Mouse (Mus musculus) stomach, embryonic 16.5 days (tissue): ENCODE data around the gene Bicral. TPM values are rescaled to one million over a fixed set of nuclear protein-coding genes. Genes with fewer than 3 reads are reported as not detected.

Experiments
- ATAC-seq: fragments of 200-750 bp; cut with Nextera tagmentation; 2 replicates; pipeline ENCODE4 v1.8.0; 2017; ENCODE audit warnings: moderate number of reproducible peaks, moderate TSS enrichment; ENCODE audit not compliant: insufficient read depth, low FRiP score
- H3K27ac ChIP-seq: fragments of 300-500 bp; sonication (generic); 2 replicates; pipeline ENCODE4 v1.5.1; 2014; ENCODE audit warnings: low read length
- H3K27me3 ChIP-seq: fragments of 300-500 bp; sonication (generic); 2 replicates; pipeline ENCODE4 v1.6.1; 2014; ENCODE audit warnings: low read length, control low read depth, mixed read lengths; ENCODE audit not compliant: control insufficient read depth, insufficient read depth
- H3K36me3 ChIP-seq: fragments of 300-500 bp; sonication (generic); 2 replicates; pipeline ENCODE4 v1.6.1; 2014; ENCODE audit warnings: low read length; ENCODE audit not compliant: control insufficient read depth, insufficient read depth
- H3K4me1 ChIP-seq: fragments of 300-500 bp; sonication (generic); 2 replicates; pipeline ENCODE4 v1.6.1; 2014; ENCODE audit warnings: low read length, control low read depth, mixed read lengths; ENCODE audit not compliant: control insufficient read depth, insufficient read depth
- H3K4me2 ChIP-seq: fragments of 300-500 bp; sonication (generic); 2 replicates; pipeline ENCODE4 v1.6.1; 2014; ENCODE audit warnings: low read depth, low read length, mixed read lengths
- H3K4me3 ChIP-seq: fragments of 300-500 bp; sonication (generic); replicated peaks from 2 replicates; pipeline ENCODE4 v1.5.1; 2014; ENCODE audit warnings: mild to moderate bottlenecking, low read length
- H3K9ac ChIP-seq: fragments of 300-500 bp; sonication (generic); 2 replicates; pipeline ENCODE4 v1.6.1; 2014; ENCODE audit warnings: low read length
- H3K9me3 ChIP-seq: fragments of 300-500 bp; sonication (generic); replicated peaks from 2 replicates; pipeline ENCODE4 v1.6.1; 2016; ENCODE audit warnings: low read length, control low read depth; ENCODE audit not compliant: control insufficient read depth
- WGBS: fragments of 180-500 bp; shearing (Covaris S2); extraction: QIAGEN DNeasy Blood & Tissue Kit; methylation state at CpG from one replicate; pipeline ENCODE4 v1.1.7; 2014; 5-methylcytosine and 5-hydroxymethylcytosine counted together
- polyA plus RNA-seq: library from polyadenylated mRNA; unstranded; fragments of >200 nt; fragmentation: Nextera tagmentation; extraction: Ambion mirVana; gene quantifications from 2 replicates; pipeline ENCODE4 v1.2.1, GENCODE M21; 2015

The Bicral gene
- polyA plus RNA-seq, 1 experiment from 2014 or later, result 4.0 TPM

DNA sequence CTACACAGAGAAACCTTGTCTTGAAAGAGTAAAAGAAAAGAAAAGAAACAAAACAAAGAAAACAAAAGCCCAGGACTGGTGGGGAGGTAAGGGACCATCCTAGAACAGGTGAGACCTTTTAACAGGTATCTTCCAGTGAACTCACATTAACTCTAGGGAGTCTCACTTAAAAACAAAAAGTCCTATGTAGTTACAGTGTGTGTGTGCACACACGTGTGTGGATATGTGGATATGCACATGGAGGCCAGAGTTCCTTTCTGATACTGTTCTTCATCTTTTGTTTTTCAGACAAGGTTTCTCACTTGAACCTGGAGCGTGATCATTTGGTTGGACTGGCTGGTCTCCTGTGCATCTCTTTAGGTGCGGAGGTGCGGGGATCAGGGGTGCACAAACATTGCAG lies 107.7 kb downstream of the Bicral start:
- no peak for ATAC-seq
- WGBS, result 86% methylated on average over 4 of the region's 4 CpGs
- Histone ChIP-seq H3K4me1 (peaks cover 7% of the 10 kb centered on the region), H3K27me3 (no peaks in the 10 kb centered on the region), H3K27ac (peak overlapping the region; percentile 90; the same call in 1 of the 2 replicates), H3K4me2 (peak overlapping the region; percentile 83), H3K9ac (peak overlapping the region; percentile 86), H3K4me3 (peak overlapping the region; percentile 89), H3K9me3 (no peaks in the 10 kb centered on the region), H3K36me3 (0 out of 2 replicates have a peak, but pooled peaks cover 11% of the 10 kb centered on the region)

DNA sequence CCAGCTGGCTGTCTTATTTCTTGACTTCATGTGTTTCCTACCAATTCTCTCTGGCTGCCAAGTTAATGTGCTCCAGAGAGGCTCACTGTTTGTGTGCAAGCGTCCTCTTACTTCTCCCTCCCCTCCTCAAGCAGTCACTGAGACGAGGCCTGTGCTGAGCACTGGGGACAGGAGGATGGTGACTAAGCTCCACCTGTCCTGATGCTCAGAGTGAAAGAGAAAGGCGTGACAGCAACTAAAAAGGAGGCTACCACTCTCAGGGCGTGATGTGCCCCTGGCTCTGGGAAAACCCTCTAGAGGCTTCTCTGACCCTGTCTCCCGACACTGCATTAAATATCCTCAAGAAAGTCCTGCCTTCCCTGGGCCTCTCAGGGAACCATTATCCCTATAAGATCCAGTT lies 109.0 kb downstream of the Bicral start:
- Histone ChIP-seq H3K9me3 (no peaks in the 10 kb centered on the region), H3K9ac (no peak overlapping the region), H3K36me3 (0 out of 2 replicates have a peak, but pooled peaks cover 11% of the 10 kb centered on the region), H3K27ac (no peak overlapping the region), H3K4me3 (no peak overlapping the region), H3K27me3 (no peaks in the 10 kb centered on the region), H3K4me2 (no peak overlapping the region), H3K4me1 (peaks cover 7% of the 10 kb centered on the region)
- WGBS, result 89% methylated on average over 5 of the region's 5 CpGs
- ATAC-seq, result no peak

Other genes starting within 250 kb of the Bicral start
- 93.9 and 94.9 TPM in 2 replicates for gene Ptk7, start 229.0 kb downstream of the Bicral start, polyA plus RNA-seq
- gene Klc4, start 212.5 kb downstream of the Bicral start, polyA plus RNA-seq, result 41.4 and 46.7 TPM in 2 replicates
- 94.1 and 99.9 TPM in 2 replicates for gene Mrpl2, start 212.3 kb downstream of the Bicral start, polyA plus RNA-seq
- gene Cul7, start 208.1 kb downstream of the Bicral start, polyA plus RNA-seq, result 51.2 and 54.8 TPM in 2 replicates
- 49.7 and 52.4 TPM in 2 replicates for gene Rrp36, start 184.1 kb downstream of the Bicral start, polyA plus RNA-seq
- 148 and 160 TPM in 2 replicates for gene Mea1, start 179.7 kb downstream of the Bicral start, polyA plus RNA-seq
- 110 and 113 TPM in 2 replicates for gene Klhdc3, start 177.6 kb downstream of the Bicral start, polyA plus RNA-seq
- gene Ppp2r5d, start 153.4 kb downstream of the Bicral start, polyA plus RNA-seq, result 71.7 and 82.4 TPM in 2 replicates
- gene Pex6, start 147.0 kb downstream of the Bicral start, polyA plus RNA-seq, result 14.7 and 15.0 TPM in 2 replicates
- 17.1 and 21.8 TPM in 2 replicates for gene Gnmt, start 129.3 kb downstream of the Bicral start, polyA plus RNA-seq
- 70.7 and 74.0 TPM in 2 replicates for gene Cnpy3, start 106.3 kb downstream of the Bicral start, polyA plus RNA-seq
- gene Ptcra, start 94.8 kb downstream of the Bicral start, polyA plus RNA-seq, result 0.17 TPM in 1 of 2 replicates, not detected in the other
- 76.2 and 83.8 TPM in 2 replicates for gene 2310039H08Rik, start 85.8 kb downstream of the Bicral start, polyA plus RNA-seq
- gene Rpl7l1, start 75.8 kb downstream of the Bicral start, polyA plus RNA-seq, result 151 and 155 TPM in 2 replicates
- 25.8 and 34.8 TPM in 2 replicates for gene Tbcc, start 32.2 kb upstream of the Bicral start, polyA plus RNA-seq
- gene Prph2, start 52.0 kb upstream of the Bicral start, polyA plus RNA-seq, result not detected in 2 replicates
- 12.4 and 14.4 TPM in 2 replicates for gene Ubr2, start 152.1 kb upstream of the Bicral start, polyA plus RNA-seq